Mouse (Mus musculus): ENCODE measurements at regions not wholly inside any gene's neighbourhood (a gene's known extent, or its start where the extent isn't known, plus 50 kb on each side); places are given as distances from the start of the nearest gene placed in this dataset.

- TF ChIP-seq HCFC1 (IDR thresholded peaks at IDR 0.05; ENCODE audit: borderline replicate concordance, insufficient read depth, low read length) (no peak), ZNF384 (IDR thresholded peaks at IDR 0.05; ENCODE audit: low read depth, low read length) (no peak), ZC3H11A (IDR thresholded peaks at IDR 0.05; ENCODE audit: borderline replicate concordance, low read depth, low read length) (no peak), CHD2 (IDR thresholded peaks at IDR 0.05; ENCODE audit: low read depth, low read length) (no peak), MAFK (IDR thresholded peaks at IDR 0.05; ENCODE audit: insufficient read depth, low read depth, low read length) (no peak)
Measured at GRCm38 (mm10) chr14:100509396-100509795, 224.9 kb upstream of the Klf12 start.

Data from ES-E14 (cell line).